Mouse (Mus musculus) adrenal gland, postnatal 0 days (tissue): ENCODE results near the gene Btg2. TPM values are rescaled to one million over a fixed set of nuclear protein-coding genes. Genes with fewer than 3 reads are reported as not detected.

Experiments
- polyA plus RNA-seq: library from polyadenylated mRNA; unstranded; fragments of >200 nt; fragmentation: Nextera tagmentation; extraction: Ambion mirVana; gene quantifications from 2 replicates; pipeline ENCODE4 v1.2.1, GENCODE M21; 2015

The Btg2 gene
- polyA plus RNA-seq = 19.9 and 20.4 TPM in 2 replicates

GRCm38 (mm10) chr1:134078802-134079476 lies at the start of gene Btg2:
Btg2 (minus strand) TSS chr1:134079120.

GRCm38 (mm10) chr1:134110979-134111378 lies 32.1 kb upstream of the Btg2 start, which contains the start of gene Chit1:
Chit1 (plus strand) TSS chr1:134111242.

GRCm38 (mm10) chr1:134037172-134037571 lies 41.7 kb downstream of the Btg2 start, which contains the start of gene Fmod:
Fmod (plus strand) TSS chr1:134037254.

Other genes with a start within 250 kb of the Btg2 start
- gene Optc, start 171.1 kb downstream of the Btg2 start, polyA plus RNA-seq = 1.6 and 2.3 TPM in 2 replicates
- 16.4 and 34.8 TPM in 2 replicates for gene Prelp, start 157.7 kb downstream of the Btg2 start, polyA plus RNA-seq
- 17.8 and 24.8 TPM in 2 replicates for gene Fmod, start 41.9 kb downstream of the Btg2 start, polyA plus RNA-seq
- gene Chit1, start 32.1 kb upstream of the Btg2 start, polyA plus RNA-seq = 0.22 and 0.25 TPM in 2 replicates
- 3.4 and 3.5 TPM in 2 replicates for gene Chil1, start 103.1 kb upstream of the Btg2 start, polyA plus RNA-seq
- gene Mybph, start 114.3 kb upstream of the Btg2 start, polyA plus RNA-seq = 0.38 and 0.39 TPM in 2 replicates
- gene Adora1, start 156.3 kb upstream of the Btg2 start, polyA plus RNA-seq = 22.8 and 68.6 TPM in 2 replicates
- gene Myog, start 210.9 kb upstream of the Btg2 start, polyA plus RNA-seq = 0.24 and 0.84 TPM in 2 replicates